Mouse (Mus musculus) retina, adult 2 months (tissue): ENCODE measurements around the gene Padi4.

ENCODE experiments used
- DNase-seq: peaks from one replicate; pipeline ENCODE4 v3.0.0-alpha.2; 2012; ENCODE audit warnings: low read depth, low spot score

Padi4 gene

GRCm38 (mm10) chr4:140788264-140788663, 14.2 kb upstream of the Padi4 start:
- no peak for DNase-seq

GRCm38 (mm10) chr4:140787414-140787813, 13.4 kb upstream of the Padi4 start:
- no peak for DNase-seq

- no peak for DNase-seq
Measured at GRCm38 (mm10) chr4:140785217-140785616, 11.2 kb upstream of the Padi4 start.

DNA sequence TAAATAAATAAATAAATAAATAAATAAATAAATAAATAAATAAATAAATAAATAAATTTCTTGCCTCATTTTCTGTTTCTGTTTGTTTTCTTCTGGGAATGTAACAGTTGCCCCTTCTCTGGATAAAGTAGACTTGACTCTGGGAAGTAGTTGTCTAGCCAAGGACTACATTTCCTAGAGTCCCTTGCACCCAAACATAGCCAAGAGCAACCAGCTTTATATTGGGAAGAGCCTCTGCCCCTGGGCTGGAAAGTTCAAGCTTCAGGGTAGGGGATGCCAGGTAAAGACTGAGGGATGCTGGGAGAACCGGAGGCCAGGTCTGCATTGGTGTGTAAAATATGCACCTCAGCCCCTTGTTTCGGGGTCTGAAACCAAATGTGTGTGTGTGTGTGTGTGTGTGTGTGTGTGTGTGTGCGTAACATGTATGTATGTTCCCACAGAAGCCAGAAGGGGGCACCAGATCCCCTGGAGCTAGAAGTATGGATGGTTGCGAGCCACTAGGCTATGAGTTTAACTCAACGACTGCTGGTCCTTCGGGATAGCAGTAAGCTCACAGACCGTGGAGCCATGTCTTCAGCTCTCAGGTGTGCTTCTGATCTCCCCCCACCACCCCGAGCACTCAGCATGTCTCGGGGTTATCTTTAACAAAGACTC, 10.4 kb upstream of the Padi4 start:
- DNase-seq = no peak

DNA sequence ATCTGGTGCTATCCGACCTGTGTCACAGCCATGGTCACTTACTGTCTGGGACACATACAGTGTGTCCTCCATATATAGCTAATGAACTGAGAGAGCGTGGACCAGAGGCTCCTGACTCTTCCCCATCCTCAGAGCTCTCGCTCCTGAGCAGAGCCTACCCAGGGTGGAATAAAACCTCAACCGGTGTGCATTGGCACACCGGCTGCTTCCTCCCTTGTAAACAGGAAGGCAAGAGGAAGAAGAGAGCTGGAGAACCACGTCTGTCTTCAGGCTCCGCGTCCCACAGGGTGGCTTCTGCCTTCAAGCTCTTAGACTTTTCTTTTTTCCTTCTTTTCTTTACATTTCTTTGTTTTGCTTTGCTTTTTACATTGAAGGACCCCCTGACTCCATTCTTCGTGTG, 8.8 kb upstream of the Padi4 start:
- DNase-seq = no peak

DNA sequence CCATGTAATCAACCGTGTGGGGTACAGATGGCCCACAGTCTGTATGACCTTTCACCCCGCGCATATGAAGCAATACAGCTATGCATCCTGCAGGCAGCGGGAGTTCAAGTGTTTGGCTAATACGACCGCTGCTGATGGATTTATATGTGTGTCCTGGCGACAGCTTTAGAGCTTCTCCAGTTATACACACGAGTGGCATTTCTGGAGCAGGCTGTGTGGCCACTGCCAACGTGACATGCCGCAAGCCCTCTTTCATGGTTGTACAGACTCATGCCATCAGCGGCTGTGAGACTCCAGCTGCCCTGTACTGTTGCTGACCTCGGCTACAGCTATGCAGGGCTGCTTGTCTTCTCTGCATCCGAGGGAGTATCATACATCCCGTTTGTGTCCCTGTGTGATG, 6.5 kb upstream of the Padi4 start:
- DNase-seq = no peak

DNA sequence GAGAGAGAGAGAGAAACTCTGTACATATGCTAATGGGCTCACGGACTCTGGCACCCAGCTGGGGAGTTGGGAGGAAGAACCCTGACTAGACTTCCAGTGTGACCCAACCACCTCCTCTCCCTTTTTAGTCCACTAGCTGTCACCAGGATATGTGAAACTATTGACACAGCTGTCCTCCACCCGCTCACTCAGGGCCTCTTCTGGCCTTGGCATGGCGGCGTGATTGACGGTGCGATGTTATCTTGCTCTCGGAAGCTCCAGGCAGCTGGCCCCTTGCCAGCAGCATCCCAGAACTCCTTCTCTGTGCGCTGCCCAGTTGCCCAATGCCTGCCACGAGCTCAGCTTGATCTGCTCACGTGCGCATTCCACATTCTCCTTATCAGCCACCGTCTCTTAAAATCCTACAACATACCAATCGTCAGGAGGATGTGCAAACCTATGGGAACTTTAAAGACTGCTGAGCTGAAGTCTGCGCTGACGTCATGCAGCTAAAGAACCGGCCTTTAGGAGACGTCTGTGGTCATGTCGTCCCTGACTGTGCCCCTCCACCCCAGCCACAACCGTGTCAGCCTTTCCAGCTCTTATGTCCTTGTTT, 5.9 kb upstream of the Padi4 start:
- DNase-seq = no peak

DNA sequence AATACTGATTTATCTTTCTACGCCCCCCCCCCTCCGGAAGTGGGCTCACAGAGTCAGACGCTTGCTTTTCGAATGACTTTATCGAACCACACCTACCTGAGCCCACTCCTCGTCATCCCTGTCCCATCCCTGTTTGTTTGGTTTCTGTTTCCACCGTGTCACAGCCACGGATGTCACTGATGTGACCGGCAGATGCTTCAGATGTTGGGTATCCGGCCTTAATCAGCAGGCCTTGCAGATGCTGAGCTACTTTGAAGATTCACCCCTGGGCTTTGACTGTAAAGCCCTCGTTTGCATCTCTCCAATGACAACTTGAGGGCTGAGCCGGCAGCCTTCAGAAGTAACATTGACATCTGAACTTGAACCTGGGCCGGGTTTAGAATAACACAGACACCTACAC, 2.6 kb upstream of the Padi4 start:
- no peak for DNase-seq

DNA sequence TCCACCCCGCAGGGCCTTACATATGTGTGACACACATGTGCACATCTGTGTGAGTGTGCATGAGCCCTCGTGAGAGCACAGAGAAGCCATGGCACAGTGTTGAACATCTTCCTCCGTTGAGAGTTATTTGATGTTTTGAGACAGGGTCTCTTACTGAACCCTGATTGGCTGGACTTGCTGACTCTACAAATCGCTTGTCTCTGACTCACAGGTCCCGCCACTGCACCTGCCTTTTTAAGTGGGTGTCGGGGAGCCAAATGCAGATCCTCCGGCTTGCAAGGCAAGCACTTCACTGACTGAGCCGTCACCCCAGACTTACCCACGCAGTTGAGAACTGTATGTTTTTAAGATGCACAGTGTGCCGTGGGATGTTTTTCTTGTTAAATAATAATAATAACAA, 1.8 kb upstream of the Padi4 start:
- DNase-seq = no peak

DNA sequence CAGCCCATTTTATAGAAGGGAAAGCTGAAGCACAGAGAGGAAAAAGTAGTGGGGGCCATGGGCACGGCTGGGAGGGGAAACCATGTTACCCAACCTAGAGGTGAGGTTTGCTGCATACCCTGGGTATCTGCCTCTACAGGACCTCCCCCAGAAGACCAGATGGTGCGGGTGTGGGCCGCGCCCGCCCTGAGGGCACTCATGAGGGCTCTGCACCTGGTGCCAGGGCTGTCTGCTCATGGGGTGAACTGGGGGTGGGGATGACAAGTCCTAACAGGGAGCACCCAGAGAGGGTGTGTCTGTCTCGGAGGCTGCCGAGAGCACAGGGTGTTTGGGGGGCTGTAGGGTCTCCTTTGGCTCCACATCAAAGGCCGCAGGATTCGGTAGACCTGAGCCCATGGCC, 857 bp upstream of the Padi4 start:
- no peak for DNase-seq

DNA sequence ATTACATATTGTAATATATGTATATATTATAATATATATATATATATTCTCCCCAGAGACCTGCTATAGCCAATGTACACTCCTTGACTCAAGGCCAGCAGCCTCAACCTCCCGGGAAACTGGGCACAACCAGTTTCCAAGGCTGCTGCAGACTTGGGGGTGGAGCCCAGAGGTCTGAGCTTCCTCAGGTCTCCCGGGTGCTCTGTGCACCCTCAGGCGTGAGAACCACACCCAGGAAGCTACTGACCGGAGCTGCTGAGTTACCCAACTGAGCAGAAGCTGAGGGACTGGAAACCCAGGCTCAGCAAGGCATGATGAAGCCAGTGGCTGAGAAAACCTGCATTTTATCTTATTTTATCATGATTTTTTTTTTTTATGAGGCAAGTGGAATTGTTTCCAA, 2.9 kb downstream of the Padi4 start:
- no peak for DNase-seq

- DNase-seq = no peak
Measured at GRCm38 (mm10) chr4:140770433-140770832, 3.6 kb downstream of the Padi4 start.

DNA sequence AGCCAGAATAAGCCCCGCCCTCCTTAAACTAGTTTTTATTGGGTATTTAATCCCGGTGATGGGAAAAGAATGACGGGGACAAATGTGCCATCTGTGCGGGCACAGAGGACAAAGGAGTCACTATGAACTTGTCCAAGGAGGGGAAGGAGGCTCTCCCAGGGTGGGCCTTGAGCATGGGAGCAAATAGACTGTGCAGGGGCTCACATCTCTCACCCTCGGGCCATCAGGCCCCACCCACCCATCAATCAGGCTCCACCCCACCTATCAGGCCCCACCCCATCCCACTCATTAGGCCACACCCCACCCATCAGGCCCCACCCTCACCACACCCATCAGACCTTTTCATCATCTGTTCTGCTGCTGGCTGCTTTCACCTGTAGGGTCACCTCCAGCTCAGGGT, 5.1 kb downstream of the Padi4 start:
- DNase-seq = no peak

GRCm38 (mm10) chr4:140765936-140766335, 8.1 kb downstream of the Padi4 start:
- DNase-seq = no peak

GRCm38 (mm10) chr4:140763158-140763557, 10.9 kb downstream of the Padi4 start:
- no peak for DNase-seq

DNA sequence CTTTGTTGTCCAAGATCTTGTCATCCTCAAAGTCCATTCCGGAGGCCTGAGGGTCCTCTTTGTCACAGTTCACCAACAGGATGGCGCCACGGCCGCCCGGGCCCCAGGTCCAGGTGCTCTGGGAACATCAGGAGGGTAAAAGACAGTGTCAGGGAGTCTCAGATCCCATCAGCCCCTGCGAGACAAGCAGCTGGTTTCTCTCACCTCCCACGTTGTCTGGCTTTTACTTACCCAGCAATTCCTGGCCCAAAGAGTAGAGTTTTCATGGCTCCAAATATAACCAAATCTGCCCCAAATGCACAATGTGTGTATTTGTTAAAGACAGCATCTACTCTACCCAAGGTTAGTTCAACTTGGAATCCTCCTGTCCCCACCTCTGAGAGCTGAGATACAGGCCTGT, 12.4 kb downstream of the Padi4 start:
- no peak for DNase-seq

DNA sequence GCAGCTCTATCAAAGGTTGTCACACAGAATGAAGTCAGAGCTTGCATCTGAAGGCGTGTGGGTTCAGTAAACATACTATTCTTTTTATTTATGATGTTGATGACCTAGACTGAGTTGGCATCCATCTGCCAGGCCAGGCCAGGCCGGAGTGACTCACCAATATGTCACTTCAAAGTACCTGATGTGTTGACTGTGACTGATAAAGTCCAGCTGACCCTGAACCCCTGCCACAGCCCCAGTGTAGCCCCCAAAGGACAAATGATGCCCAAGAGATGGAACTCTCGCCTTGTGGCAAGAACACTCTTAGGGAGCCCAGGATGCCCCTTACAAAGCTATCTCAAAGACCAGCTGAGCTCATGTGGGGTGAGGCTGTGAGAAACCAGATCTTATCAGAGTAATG, 18.2 kb downstream of the Padi4 start:
- DNase-seq = no peak

DNA sequence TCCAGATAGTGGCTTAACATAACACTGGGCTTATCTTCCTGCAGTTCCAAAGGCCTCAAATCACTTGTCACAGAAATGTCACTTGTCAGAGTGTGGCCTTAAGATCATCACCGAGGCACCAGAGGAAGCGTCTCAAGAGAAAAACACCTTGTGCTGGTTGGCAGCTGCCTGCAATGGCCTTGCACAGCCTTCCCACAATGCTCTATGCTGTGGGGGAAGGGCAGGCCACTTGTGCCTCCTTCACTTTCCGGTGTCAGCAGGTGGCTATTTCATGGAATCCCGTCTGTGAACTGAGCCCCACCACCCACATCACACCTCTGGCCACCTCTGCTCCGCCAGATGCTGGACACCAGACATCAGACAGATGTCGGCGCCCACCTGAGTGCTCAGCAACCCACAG, 20.7 kb downstream of the Padi4 start:
- no peak for DNase-seq

GRCm38 (mm10) chr4:140750328-140750727, 23.7 kb downstream of the Padi4 start:
- DNase-seq = no peak

- no peak for DNase-seq
Measured at GRCm38 (mm10) chr4:140747978-140748377, 26.1 kb downstream of the Padi4 start.

- no peak for DNase-seq
Measured at GRCm38 (mm10) chr4:140744654-140745053, 29.4 kb downstream of the Padi4 start.

- DNase-seq = no peak
Measured at GRCm38 (mm10) chr4:140743086-140743485, 30.9 kb downstream of the Padi4 start.

DNA sequence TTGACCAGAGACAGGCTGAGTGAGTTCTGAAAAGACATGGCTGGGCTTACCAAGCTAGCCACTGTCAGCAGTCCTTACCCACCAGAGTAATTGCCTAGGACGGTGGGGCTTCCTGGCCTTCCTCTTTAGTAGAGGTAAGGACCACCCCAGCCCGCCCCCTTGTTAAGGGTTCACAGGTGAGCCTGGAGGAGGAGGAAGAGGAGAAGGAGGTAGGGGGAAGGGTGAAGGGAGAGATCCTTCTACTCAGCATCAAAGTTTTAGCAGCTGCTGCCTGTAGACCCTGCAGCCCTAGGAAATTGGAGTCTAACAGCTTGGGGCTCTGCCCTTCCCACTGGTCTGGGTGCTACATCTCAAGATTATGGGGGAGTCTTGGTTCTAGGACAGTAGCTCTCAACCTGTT, 31.5 kb downstream of the Padi4 start, which contains the start of gene Padi6:
Gene Padi6, minus strand, starts transcription at position 101 of the 400 bp plus-strand sequence.
- DNase-seq = no peak

GRCm38 (mm10) chr4:140741401-140741800, 32.6 kb downstream of the Padi4 start:
- DNase-seq = no peak
